Mouse (Mus musculus) lung, adult 2 months (tissue): ENCODE data around the gene Cdk12. TPM values are rescaled to one million over a fixed set of nuclear protein-coding genes. Genes with fewer than 3 reads are reported as not detected.

Source experiments
- DNase-seq: peaks from one replicate; pipeline ENCODE4 v3.0.0; 2022
- H3K4me1 ChIP-seq: fragments of 200-500 bp; 2 replicates; pipeline ENCODE4 v1.6.1; 2011; ENCODE audit warnings: low read length; ENCODE audit not compliant: control insufficient read depth, insufficient read depth
- H3K4me3 ChIP-seq: fragments of 200-500 bp; replicated peaks from 2 replicates; pipeline ENCODE3; 2011; ENCODE audit warnings: low read depth, mild to moderate bottlenecking, control low read depth, low read length; ENCODE audit errors: extremely low read depth
- CTCF ChIP-seq: fragments of 200-500 bp; IDR thresholded peaks from 2 replicates; pipeline ENCODE4 v1.5.1; 2011; ENCODE audit warnings: mild to moderate bottlenecking, low read length, control low read depth; ENCODE audit not compliant: insufficient read depth
- POLR2A ChIP-seq: fragments of 200-500 bp; IDR thresholded peaks from 2 replicates; pipeline ENCODE4 v1.6.1; 2011; ENCODE audit warnings: low read depth, mild to moderate bottlenecking, control low read depth, low read length, borderline replicate concordance; ENCODE audit errors: extremely low read depth
- WGBS: fragments of 180-500 bp; shearing (Covaris S2); methylation state at CpG from one replicate; pipeline ENCODE4 v1.1.7; 2018; 5-methylcytosine and 5-hydroxymethylcytosine counted together
- polyA plus RNA-seq: library from polyadenylated mRNA; depleted of rRNA; stranded (reverse); fragments of >200 nt; gene quantifications from 2 replicates; pipeline ENCODE4 v1.2.3, GENCODE M21; 2012

Gene Cdk12
- polyA plus RNA-seq, 1 experiment = 13.9 TPM

- Histone ChIP-seq H3K4me1 (no peaks in the 10 kb centered on the region), H3K4me3 (no peak overlapping the region)
- TF ChIP-seq POLR2A (no peak), CTCF (no peak)
- WGBS = 2% methylated on average over 30 of the region's 30 CpGs
- no peak for DNase-seq
These were observed 118.2 kb downstream of the Cdk12 start for GRCm38 (mm10) chr11:98320806-98321676.

DNA sequence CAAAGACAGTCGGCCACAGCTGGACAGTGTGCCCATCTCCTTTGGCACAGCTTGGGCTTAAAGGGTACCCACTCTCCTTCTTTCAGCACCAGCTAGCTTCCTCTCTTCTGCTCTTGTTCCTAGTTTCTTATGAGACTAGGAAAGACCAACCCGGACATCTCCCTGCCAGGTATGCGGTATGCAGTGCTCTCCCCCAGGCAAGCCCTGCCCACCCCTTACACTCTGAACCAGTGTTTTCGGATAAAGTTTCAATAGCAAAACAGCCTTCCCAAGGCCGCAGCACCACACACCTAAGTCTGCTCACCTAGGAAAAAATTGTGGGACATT lies 118.8 kb downstream of the Cdk12 start:
- Histone ChIP-seq H3K4me3 (no peak overlapping the region), H3K4me1 (no peaks in the 10 kb centered on the region)
- no peak for DNase-seq
- TF ChIP-seq POLR2A = no peak
- TF ChIP-seq CTCF = no peak
- 12% methylated on average over 5 of the region's 5 CpGs for WGBS

DNA sequence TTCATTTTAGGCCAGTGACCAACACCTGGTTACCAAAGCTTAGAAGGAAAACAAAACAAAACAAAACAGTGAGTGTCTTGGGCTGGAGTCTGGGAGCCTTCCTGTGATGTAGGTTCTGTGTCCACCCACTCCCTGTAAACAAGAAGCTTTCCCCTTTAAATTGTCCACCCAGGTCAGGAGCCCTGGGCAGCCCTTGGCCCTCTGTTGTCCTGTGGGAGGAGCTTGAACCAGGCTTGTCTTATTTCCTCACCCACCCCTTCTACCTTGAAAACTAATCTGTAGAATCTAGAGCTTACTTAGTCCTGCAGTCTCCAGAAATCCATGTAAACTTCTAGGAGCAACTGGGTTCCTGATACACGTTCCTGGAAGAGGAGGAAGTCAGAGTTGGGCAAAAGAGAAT lies 119.3 kb downstream of the Cdk12 start:
- TF ChIP-seq CTCF (no peak), POLR2A (no peak)
- no peak for DNase-seq
- 8% methylated on average over 1 of the region's 1 CpGs for WGBS
- no peaks in the 10 kb centered on the region for H3K4me1 ChIP-seq
- no peak overlapping the region for H3K4me3 ChIP-seq

DNA sequence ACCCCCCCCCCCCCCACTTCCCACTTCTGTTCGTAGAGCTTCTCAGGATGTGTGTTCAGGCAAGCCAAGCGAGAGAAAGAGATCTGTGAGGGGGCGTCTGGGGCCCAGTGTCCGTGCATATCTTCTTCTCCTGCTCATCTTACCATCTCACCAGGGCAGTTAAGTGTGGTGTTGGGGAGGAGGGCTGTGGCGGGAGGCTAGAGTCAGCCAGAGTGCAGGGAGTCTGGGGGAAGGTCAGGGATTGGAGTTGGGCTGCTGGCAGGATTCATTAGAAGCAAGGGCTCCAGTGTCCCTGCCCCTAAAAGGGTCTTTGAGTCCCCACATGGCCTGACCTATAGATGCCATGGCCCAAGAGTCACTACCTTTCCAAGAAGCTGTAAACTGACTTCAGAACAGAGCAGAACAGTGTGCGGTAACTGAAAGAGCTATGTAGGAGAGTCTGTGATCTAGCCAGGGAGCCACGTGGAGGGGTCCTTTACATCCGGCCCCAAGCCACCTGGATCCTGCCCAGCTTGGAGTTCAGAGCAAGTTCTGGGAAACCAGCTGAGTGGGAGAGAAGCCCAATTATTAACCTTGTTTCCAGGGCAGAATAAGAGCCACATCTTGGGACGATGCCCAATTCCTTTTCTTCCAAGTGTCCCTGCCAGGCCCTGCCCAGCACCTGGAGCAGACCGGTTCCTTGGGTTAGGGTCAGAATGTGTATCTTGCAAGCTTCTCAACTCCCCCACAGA lies 120.4 kb downstream of the Cdk12 start:
- TF ChIP-seq POLR2A (no peak), CTCF (no peak)

DNA sequence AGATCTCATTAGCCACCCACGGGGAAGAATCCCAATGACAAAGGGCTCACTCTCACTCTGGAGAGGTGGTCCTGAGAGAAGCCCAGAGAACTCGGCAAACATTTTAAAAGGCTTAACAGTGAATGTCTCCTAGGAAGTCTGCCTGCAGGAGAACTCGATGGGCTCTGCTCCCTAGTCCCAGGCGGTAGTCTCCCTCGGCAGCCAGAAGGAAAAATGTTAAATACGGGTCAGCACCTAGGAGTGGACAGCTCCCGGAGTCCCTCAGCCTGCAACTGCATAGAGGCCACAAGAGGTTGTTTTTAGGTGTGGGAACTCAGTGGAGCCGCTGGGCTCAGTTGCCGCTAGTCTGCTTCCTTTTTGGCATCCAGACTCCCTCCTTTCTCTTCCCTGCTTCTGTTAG lies 121.1 kb downstream of the Cdk12 start:
- TF ChIP-seq CTCF = no peak
- TF ChIP-seq POLR2A = no peak
- no peak for DNase-seq
- peaks cover 7% of the 10 kb centered on the region; the same call in 1 of the 2 replicates for H3K4me1 ChIP-seq
- no peak overlapping the region for H3K4me3 ChIP-seq
- 2% methylated on average over 9 of the region's 9 CpGs for WGBS

More for the DNA sequence above, 120.4 kb downstream of the Cdk12 start:
- DNase-seq = no peak
- H3K4me1 ChIP-seq = peaks cover 7% of the 10 kb centered on the region; the same call in 1 of the 2 replicates
- H3K4me3 ChIP-seq = no peak overlapping the region
- WGBS = 5% methylated on average over 10 of the region's 10 CpGs

- no peak for TF ChIP-seq CTCF
- no peak for TF ChIP-seq POLR2A
- 8% methylated on average over 14 of the region's 14 CpGs for WGBS
- Histone ChIP-seq H3K4me1 (peaks cover 7% of the 10 kb centered on the region; the same call in 1 of the 2 replicates), H3K4me3 (no peak overlapping the region)
- no peak for DNase-seq
These were observed 122.4 kb downstream of the Cdk12 start for GRCm38 (mm10) chr11:98325191-98325820.

- no peak for TF ChIP-seq CTCF
- no peak for TF ChIP-seq POLR2A
- Histone ChIP-seq H3K4me3 (no peak overlapping the region), H3K4me1 (peaks cover 7% of the 10 kb centered on the region; the same call in 1 of the 2 replicates)
- no peak for DNase-seq
- 6% methylated on average over 22 of the region's 22 CpGs for WGBS
These were observed 123.0 kb downstream of the Cdk12 start for GRCm38 (mm10) chr11:98325821-98326218.

DNA sequence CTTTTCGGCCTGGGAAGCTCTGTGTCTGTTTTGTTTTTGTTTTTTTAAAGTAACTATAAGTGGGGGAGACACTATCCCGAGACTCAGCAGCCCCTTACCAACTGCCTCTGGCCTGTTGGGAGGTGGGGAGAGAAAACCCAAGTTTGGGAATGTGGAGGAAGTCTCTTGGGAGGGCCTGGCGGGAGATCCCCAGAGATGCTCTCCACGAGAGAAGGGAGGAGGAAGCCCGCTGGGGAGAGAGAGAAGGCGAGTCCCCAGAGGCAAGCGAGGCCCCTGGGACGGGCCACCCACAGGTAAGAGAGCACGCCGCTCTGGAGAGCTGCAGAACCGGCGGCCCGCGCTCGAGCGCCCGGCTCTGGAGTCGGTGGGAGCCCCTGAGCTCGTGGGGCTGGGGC lies 123.9 kb downstream of the Cdk12 start:
- peaks cover 7% of the 10 kb centered on the region; the same call in 1 of the 2 replicates for H3K4me1 ChIP-seq
- WGBS = 2% methylated on average over 19 of the region's 19 CpGs
- DNase-seq = no peak
- no peak overlapping the region for H3K4me3 ChIP-seq
- TF ChIP-seq CTCF (no peak), POLR2A (no peak)

DNA sequence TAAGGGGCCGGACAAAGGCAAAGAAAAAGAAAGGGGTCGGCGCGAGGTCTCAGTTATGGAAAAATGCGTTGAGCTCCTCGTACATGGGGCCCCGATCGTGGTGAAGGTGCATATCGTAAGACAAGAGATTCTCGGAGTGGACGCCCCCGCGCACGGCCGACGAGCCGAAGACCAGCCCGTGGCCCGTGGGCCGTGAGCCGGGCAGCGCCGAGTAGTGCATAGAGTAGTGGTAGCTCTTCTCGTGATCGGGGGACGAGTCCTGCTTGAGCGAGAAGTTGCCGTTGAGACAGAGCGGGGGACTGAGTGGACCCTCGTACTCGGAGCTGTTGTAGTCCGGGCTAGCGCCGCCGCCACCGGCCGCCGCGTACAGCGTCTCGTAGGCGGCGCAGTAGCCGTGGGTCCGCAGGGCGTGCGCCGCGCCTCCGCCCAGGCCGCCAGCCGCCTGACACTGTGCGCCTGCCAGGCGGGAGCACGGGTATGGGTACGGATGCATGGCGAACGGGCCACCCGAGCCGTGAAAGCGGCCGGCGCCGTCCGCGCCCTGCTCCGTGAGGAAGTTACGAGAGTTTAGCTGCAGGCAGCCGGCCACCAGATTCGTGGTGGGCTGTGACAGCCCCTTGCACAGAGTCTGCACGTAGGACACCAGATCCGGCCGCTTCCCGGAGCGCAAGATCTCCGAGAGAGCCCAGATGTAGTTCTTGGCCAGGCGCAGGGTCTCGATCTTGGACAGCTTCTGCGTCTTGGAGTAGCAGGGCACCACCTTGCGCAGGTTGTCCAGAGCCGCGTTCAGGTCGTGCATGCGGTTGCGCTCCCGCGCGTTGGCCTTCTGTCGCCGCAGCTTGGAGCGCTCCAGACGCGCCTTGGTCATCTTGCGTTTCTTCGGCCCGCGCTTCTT lies 124.5 kb downstream of the Cdk12 start:
- H3K4me3 ChIP-seq = no peak overlapping the region
- peaks cover 7% of the 10 kb centered on the region; the same call in 1 of the 2 replicates for H3K4me1 ChIP-seq
- TF ChIP-seq POLR2A (no peak), CTCF (no peak)
- 1% methylated on average over 97 of the region's 97 CpGs for WGBS
- no peak for DNase-seq
